Mouse (Mus musculus) liver, postnatal 0 days (tissue): ENCODE measurements around the gene Cdv3.

Experiments
- CTCF ChIP-seq: sonication (generic); IDR thresholded peaks from 2 replicates; pipeline ENCODE4 v1.5.1; 2016; ENCODE audit warnings: antibody characterized with exemption, low read depth
- EP300 ChIP-seq: IDR thresholded peaks from 2 replicates; pipeline ENCODE4 v1.6.1; 2016; ENCODE audit warnings: antibody characterized with exemption, low read depth, mild to moderate bottlenecking

- no peak for TF ChIP-seq CTCF
- no peak for TF ChIP-seq EP300
Observed at GRCm38 (mm10) chr9:103364601-103365289, 895 bp downstream of the Cdv3 start.
